Mouse (Mus musculus) kidney, adult 2 months (tissue): ENCODE measurements around the gene Adgrg1. TPM values are rescaled to one million over a fixed set of nuclear protein-coding genes. Genes with fewer than 3 reads are reported as not detected.

ENCODE experiments used
- DNase-seq: peaks from one replicate; pipeline ENCODE4 v3.0.0; 2021
- H3K27ac ChIP-seq: fragments of 200-500 bp; 2 replicates; pipeline ENCODE4 v1.5.1; 2012; ENCODE audit warnings: low read depth, low read length, control low read depth, inconsistent platforms; ENCODE audit not compliant: insufficient read depth
- H3K27me3 ChIP-seq: fragments of 200-500 bp; replicated peaks from 2 replicates; pipeline ENCODE4 v1.6.1; 2012; ENCODE audit warnings: mild to moderate bottlenecking, moderate library complexity, low read length, inconsistent platforms; ENCODE audit not compliant: control insufficient read depth, insufficient read depth
- H3K36me3 ChIP-seq: fragments of 200-500 bp; 2 replicates; pipeline ENCODE4 v1.6.1; 2012; ENCODE audit warnings: mild to moderate bottlenecking, moderate library complexity, low read length, inconsistent platforms; ENCODE audit not compliant: control insufficient read depth, insufficient read depth
- H3K4me1 ChIP-seq: fragments of 200-500 bp; 2 replicates; pipeline ENCODE4 v1.6.1; 2011; ENCODE audit warnings: low read length; ENCODE audit not compliant: control insufficient read depth, insufficient read depth
- H3K4me3 ChIP-seq: fragments of 200-500 bp; 2 replicates; pipeline ENCODE4 v1.5.1; 2011; ENCODE audit warnings: mild to moderate bottlenecking, low read depth, low read length, control low read depth; ENCODE audit not compliant: insufficient read depth
- CTCF ChIP-seq: fragments of 200-500 bp; conservative IDR thresholded peaks from 2 replicates; pipeline ENCODE4 v1.5.1; 2011; ENCODE audit warnings: low read depth, mild to moderate bottlenecking, control low read depth, low read length, moderate library complexity, mixed read lengths; ENCODE audit not compliant: insufficient read depth, insufficient read length
- POLR2A ChIP-seq: fragments of 200-500 bp; IDR thresholded peaks from one replicate; pipeline ENCODE4 v1.6.1; 2011; ENCODE audit warnings: low read depth, low read length, control low read depth
- WGBS: fragments of 180-500 bp; shearing (Covaris S2); methylation state at CpG from one replicate; pipeline ENCODE4 v1.1.7; 2018; 5-methylcytosine and 5-hydroxymethylcytosine counted together
- polyA plus RNA-seq: library from polyadenylated mRNA; depleted of rRNA; stranded (reverse); fragments of >200 nt; gene quantifications from 2 replicates; pipeline ENCODE4 v1.2.3, GENCODE M21; 2012; rRNA removed

The Adgrg1 gene
- 342 and 447 TPM in 2 replicates for polyA plus RNA-seq

- H3K27me3 ChIP-seq: no peaks in the 10 kb centered on the region
- DNase-seq: peak; percentile 90
- TF ChIP-seq POLR2A (no peak), CTCF (no peak)
- H3K4me3 ChIP-seq: no peak within 1 kb of the TSS
- peaks cover 31% of the 10 kb centered on the region for H3K4me1 ChIP-seq
- peak within 1 kb of the TSS; percentile 95 for H3K27ac ChIP-seq
- H3K36me3 ChIP-seq: no peaks in the 10 kb centered on the region
- 34% methylated on average over 7 of the region's 7 CpGs for WGBS
Measured at GRCm38 (mm10) chr8:94974467-94975165, at the start of gene Adgrg1. Gene Adgrg1, plus strand, starts transcription at chr8:94974751.

GRCm38 (mm10) chr8:94928227-94928626, 46.3 kb upstream of the Adgrg1 start:
- H3K27me3 ChIP-seq: no peaks in the 10 kb centered on the region
- no peak for DNase-seq
- no peak overlapping the region for H3K27ac ChIP-seq
- 87% methylated on average over 3 of the region's 3 CpGs for WGBS
- TF ChIP-seq POLR2A (no peak), CTCF (no peak)
- no peaks in the 10 kb centered on the region for H3K36me3 ChIP-seq
- H3K4me3 ChIP-seq: no peak overlapping the region
- no peaks in the 10 kb centered on the region for H3K4me1 ChIP-seq

GRCm38 (mm10) chr8:94933918-94934317, 40.6 kb upstream of the Adgrg1 start:
- Histone ChIP-seq H3K27me3 (no peaks in the 10 kb centered on the region), H3K4me3 (no peak overlapping the region), H3K36me3 (no peaks in the 10 kb centered on the region), H3K4me1 (no peaks in the 10 kb centered on the region), H3K27ac (no peak overlapping the region)
- TF ChIP-seq CTCF (no peak), POLR2A (no peak)
- no peak for DNase-seq
- 59% methylated on average over 5 of the region's 5 CpGs for WGBS

- Histone ChIP-seq H3K27ac (no peak overlapping the region), H3K4me1 (no peaks in the 10 kb centered on the region), H3K36me3 (no peaks in the 10 kb centered on the region), H3K4me3 (no peak overlapping the region), H3K27me3 (no peaks in the 10 kb centered on the region)
- TF ChIP-seq CTCF: no peak
- no peak for TF ChIP-seq POLR2A
- DNase-seq: no peak
- 78% methylated on average over 3 of the region's 3 CpGs for WGBS
Measured at GRCm38 (mm10) chr8:94935172-94935571, 39.4 kb upstream of the Adgrg1 start.

GRCm38 (mm10) chr8:94942566-94942965, 32.0 kb upstream of the Adgrg1 start:
- Histone ChIP-seq H3K27me3 (no peaks in the 10 kb centered on the region), H3K36me3 (no peaks in the 10 kb centered on the region), H3K27ac (no peak overlapping the region), H3K4me1 (no peaks in the 10 kb centered on the region), H3K4me3 (no peak overlapping the region)
- DNase-seq: peak; percentile 71
- WGBS: 15% methylated on average over 6 of the region's 6 CpGs
- TF ChIP-seq POLR2A (no peak), CTCF (peak; percentile 90)

GRCm38 (mm10) chr8:94945185-94945584, 29.4 kb upstream of the Adgrg1 start:
- no peak overlapping the region for H3K4me3 ChIP-seq
- no peak for TF ChIP-seq POLR2A
- TF ChIP-seq CTCF: no peak
- DNase-seq: no peak
- no peaks in the 10 kb centered on the region for H3K4me1 ChIP-seq
- H3K27me3 ChIP-seq: no peaks in the 10 kb centered on the region
- no peaks in the 10 kb centered on the region for H3K36me3 ChIP-seq
- no peak overlapping the region for H3K27ac ChIP-seq
- WGBS: 71% methylated on average over 6 of the region's 6 CpGs

- TF ChIP-seq CTCF: no peak
- Histone ChIP-seq H3K4me1 (no peaks in the 10 kb centered on the region), H3K36me3 (no peaks in the 10 kb centered on the region), H3K4me3 (no peak overlapping the region), H3K27ac (no peak overlapping the region), H3K27me3 (no peaks in the 10 kb centered on the region)
- 88% methylated on average over 4 of the region's 4 CpGs for WGBS
- no peak for DNase-seq
Measured at GRCm38 (mm10) chr8:94948421-94948820, 26.1 kb upstream of the Adgrg1 start.
